Mouse (Mus musculus): ENCODE measurements around the gene Phf21b. TPM values are rescaled to one million over a fixed set of nuclear protein-coding genes. Genes with fewer than 3 reads are reported as not detected.

Phf21b gene
- polyA plus RNA-seq, 1 experiment from 2014 or later, result 1.9 TPM

GRCm38 (mm10) chr15:84736346-84736993 is 119.4 kb downstream of the Phf21b start:
- ATAC-seq (ENCODE audit: insufficient number of reproducible peaks, low FRiP score, low TSS enrichment, low read depth), result no peak
- no peaks in the 10 kb centered on the region for H3K36me3 ChIP-seq (ENCODE audit: control insufficient read depth, insufficient read depth, low read length)
- no peak overlapping the region for H3K4me3 ChIP-seq (ENCODE audit: low read depth, low read length)
- no peak for DNase-seq (ENCODE audit: low spot score)
- H3K27ac ChIP-seq (replicated peaks; ENCODE audit: low read depth, low read length), result no peak overlapping the region
- WGBS, result 73% methylated on average over 11 of the region's 11 CpGs
- H3K9ac ChIP-seq (ENCODE audit: low read length), result no peak overlapping the region
- H3K9me3 ChIP-seq (ENCODE audit: control insufficient read depth, low read length), result no peaks in the 10 kb centered on the region
- no peaks in the 10 kb centered on the region for H3K27me3 ChIP-seq (ENCODE audit: control insufficient read depth, insufficient read depth, low read length)
- H3K4me2 ChIP-seq (ENCODE audit: low read depth, severe bottlenecking), result no peak overlapping the region
- no peaks in the 10 kb centered on the region for H3K4me1 ChIP-seq (ENCODE audit: control insufficient read depth, insufficient read depth, low read length)

Other genes with a start within 250 kb of the Phf21b start
- 13.2 and 14.4 TPM in 2 replicates for gene Prr5, start 186.4 kb downstream of the Phf21b start, polyA plus RNA-seq (2014; fragmentation: Nextera tagmentation; extraction: Ambion mirVana)
- gene Arhgap8, start 136.0 kb downstream of the Phf21b start, polyA plus RNA-seq (2014; fragmentation: Nextera tagmentation; extraction: Ambion mirVana), result 3.1 and 5.2 TPM in 2 replicates
- gene Gm29666, start 64.0 kb upstream of the Phf21b start, polyA plus RNA-seq (2014; fragmentation: Nextera tagmentation; extraction: Ambion mirVana), result 0.69 and 1.1 TPM in 2 replicates
- gene Nup50, start 67.4 kb upstream of the Phf21b start, polyA plus RNA-seq (2014; fragmentation: Nextera tagmentation; extraction: Ambion mirVana), result 64.8 and 73.1 TPM in 2 replicates
- 9.5 and 19.4 TPM in 2 replicates for gene 5031439G07Rik, start 132.5 kb upstream of the Phf21b start, polyA plus RNA-seq (2014; fragmentation: Nextera tagmentation; extraction: Ambion mirVana)
- gene Upk3a, start 161.1 kb upstream of the Phf21b start, polyA plus RNA-seq (2014; fragmentation: Nextera tagmentation; extraction: Ambion mirVana), result not detected in 2 replicates
- 23.2 and 27.0 TPM in 2 replicates for gene Fam118a, start 172.9 kb upstream of the Phf21b start, polyA plus RNA-seq (2014; fragmentation: Nextera tagmentation; extraction: Ambion mirVana)